Mouse (Mus musculus) adrenal gland, postnatal 10 days (tissue): Measurements from ENCODE around the gene Lrr1. TPM values are rescaled to one million over a fixed set of nuclear protein-coding genes. Genes with fewer than 3 reads are reported as not detected.

Experiments used
- DNase-seq: peaks from one replicate; pipeline ENCODE4 v3.0.0; 2021; ENCODE audit warnings: mixed read lengths
- microRNA-seq: library from miRNA; unstranded; fragments of <30 nt; microRNA quantifications from one replicate; pipeline ENCODE4 v1.2.0, GENCODE M21; 2021
- total RNA-seq, 2 experiments: library from RNA; stranded (reverse); gene quantifications; 2 replicates each; pipeline ENCODE4 v1.2.3; 2021

Lrr1 gene
- total RNA-seq, 2 experiments from 2014 or later: 1.9 TPM

DNA sequence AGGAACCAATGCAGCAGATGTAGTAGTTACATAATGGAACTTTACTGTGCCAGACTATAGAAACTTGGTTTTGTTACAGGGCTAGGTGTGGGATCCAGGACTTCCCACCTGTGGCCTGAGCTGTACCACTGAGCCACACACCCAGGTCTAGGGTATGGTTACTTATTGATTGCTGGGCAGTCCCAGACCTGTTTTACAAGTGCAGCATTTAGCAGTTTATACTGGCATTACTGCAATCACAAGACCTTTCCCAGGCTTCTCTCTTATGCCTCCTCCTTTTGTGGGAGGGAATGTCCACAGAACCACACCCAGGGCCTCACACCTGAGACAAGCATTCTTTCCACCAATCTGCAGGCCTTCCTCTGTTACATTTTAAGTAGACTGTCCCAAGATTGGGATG is 30.4 kb downstream of the Lrr1 start:
- no peak for DNase-seq

DNA sequence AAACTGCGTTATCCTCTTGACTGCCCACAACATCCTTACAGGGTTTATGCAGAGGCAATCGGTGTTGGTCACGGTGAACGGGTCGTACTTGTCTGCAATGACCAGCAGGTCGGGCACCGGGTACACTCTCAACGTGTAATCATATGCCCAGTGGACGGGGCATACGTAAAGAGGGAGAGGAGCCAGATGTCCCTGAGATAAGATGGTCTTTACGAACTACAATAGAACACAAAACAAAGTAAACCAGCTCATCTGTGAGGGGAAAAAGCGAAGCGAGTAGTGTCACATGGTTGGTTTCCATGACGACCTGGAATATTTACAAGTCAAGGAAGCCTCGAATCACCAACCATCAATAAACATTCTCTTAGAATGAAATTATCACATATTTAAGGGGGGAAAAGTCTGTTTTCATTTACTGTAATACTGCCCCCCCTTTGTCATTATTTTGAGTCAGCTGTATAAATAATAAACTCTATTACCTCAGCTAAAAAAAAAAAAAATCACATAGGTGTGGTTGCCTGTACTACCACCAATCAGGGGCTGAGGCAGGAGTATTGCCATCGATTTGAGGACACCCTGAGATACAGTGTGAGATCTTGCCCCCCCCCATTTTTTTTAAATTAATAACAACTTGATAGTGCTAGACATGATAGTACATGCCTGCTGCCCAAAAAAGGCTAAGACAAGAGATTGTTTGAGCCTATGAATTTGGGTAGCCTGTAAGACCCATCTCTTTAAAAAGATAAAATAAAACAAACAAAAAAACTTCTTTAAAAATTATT is 35.6 kb downstream of the Lrr1 start, which contains the start of gene Gm49384:
Gene Gm49384, minus strand, starts transcription at position 216 of the 782 bp plus-strand sequence.
- DNase-seq: no peak

DNA sequence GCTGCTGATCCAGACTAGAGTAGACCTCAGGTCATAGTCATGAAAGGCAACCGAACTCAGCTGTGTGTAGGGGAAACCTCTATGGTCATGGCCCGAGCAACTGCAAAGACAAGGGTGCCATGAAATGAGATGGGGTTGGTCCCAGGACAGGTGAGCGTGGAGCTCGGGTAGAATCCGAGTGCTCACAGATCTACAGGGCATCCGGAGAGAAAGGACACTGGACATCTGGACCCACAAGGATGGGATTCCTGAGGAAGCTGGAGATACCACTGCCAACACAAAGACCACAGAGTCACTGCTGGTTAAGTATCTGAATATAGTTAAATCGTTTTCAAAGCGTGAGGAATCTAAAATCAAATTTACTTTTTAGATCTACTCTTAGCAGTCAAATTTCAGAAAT is 38.8 kb downstream of the Lrr1 start:
- DNase-seq: no peak

DNA sequence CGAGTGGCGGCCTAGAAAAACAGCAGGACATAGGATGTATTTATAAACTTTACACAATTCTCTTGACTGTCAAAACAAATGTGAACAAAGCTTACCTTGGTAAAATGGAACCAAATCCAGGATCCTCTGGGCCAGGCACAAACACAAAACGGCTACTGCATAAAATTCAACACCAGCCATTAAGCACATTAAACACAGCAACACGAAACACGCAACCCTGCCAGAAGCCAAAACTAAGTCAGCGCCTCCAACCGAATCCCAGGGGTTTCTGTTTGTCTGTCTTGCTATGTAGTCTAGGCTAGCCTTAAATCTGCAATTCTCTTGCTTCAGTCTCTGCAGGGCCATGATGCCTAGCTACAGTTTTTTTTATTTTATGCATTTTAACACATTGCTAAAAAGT is 39.3 kb downstream of the Lrr1 start:
- no peak for DNase-seq

DNA sequence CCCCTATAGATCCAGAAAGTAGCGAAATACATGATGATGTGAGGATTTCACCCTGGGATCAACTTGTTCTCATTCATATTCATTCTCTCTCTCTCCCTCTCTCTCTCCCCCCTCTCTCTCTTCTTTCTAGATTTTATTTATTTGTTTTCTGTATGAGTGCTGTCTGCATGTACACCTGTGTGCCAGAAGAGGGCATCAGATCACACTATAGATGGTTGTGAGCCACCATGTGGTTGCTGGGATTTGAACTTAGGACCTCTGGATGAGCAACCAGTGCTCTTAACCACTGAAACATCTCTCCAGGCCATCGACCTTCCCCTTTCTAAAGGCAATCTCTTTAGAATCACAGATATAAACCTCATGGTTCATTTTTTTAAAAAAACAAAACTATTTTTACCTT is 39.9 kb downstream of the Lrr1 start:
- no peak for DNase-seq

DNA sequence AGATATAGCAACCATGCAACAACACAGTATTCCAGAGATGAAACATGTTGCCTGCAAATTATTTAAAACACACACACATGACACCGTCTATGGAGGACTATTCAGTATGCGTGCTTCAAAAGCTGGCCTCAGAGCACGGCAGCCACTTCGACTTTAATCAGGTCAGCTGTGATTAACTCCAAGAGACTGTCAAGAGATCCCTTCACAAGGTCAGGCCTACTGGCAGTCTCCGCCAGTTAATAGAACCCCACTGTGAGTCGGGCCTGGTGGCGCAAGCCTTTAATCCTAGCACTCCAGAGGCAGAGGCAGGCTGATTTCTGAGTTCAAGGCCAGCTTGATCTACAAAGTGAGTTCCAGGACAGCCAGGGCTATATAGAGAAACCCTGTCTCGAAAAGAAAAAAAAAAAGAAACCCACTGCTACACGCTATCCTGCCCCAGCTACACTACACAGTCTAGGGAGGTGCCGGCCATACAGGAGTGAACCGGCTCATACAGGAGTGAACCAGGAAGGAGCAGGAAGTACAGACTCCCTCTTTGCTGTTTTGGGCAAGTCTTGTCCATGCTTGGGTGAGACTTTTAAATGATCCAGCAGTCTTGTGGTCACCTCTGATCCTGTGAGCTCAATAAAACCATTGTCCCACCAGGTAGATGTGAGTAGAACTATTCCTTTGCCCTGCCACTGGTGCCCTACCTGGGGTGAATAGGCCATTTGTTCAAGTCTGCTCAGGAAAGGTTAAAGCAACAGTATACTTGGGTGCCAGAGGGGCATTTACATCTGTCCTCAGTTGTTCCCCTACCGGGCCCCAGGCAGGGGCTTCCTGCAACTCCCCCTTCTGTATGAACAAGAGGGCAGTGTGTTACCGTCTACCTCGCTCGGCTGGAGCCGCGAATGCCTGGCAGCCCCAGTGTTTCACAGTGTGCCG is 41.7 kb downstream of the Lrr1 start:
- DNase-seq: no peak

DNA sequence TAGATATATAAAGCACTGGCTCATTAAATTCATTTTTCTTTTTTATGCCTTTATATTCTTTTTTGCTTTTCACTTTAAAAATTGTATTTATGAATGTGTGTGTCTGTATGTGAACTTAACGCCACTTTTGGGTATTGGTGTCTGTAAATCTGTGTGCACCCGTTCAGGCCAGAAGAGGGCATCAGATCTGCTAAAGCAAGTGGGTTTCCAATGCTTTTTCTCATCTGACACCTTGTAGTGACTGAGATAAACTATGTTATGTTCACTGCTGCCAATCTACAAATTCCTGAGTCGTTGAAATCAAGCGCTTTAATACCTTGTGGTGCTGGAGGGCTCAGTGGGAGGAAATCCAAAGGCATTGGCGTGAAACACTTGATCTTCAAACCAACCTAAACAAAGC is 42.4 kb downstream of the Lrr1 start:
- no peak for DNase-seq

DNA sequence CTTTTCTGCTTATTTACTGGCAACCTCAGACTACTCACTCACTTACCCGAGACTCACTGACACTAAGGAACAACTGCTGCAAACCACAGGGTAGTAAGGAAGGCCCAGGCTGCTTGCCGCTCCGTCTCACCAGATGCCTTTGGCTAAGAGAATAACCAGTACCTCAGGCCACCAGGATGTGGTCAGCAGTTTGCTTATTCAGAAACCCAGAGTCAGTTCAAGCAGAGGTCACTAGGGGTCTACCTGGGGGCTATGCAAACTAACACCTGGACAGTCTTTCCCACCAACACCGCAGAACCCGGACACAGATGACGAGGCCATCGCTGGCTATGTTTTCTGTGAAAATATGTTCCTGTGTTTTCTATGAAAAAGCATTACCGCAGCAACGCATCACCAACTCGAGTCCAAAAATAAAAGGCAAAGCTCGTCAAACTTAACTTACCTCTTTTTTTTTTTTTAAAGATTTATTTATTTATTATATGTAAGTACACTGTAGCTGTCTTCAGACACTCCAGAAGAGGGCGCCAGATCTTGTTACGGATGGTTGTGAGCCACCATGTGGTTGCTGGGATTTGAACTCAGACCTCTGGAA is 44.7 kb downstream of the Lrr1 start:
- DNase-seq: no peak

DNA sequence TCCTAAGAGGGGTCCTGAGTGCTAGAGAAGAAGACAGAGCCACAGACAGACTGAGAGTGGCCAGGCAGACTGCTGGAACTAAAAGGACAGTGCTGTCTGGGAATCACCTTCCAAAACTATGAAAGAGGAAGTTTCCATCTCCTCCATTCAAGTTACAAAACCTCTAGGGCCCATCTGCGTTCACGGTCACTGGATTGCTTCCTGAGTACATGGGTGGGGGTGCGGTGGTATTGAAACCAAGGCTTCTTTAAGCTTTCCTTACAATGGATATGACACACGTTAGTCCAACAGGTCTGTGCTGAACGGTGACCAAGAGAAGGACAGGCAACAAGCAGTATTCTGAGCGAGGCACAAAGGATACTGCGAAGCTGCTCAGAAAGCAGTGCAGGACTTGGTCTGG is 45.8 kb downstream of the Lrr1 start:
- DNase-seq: no peak

DNA sequence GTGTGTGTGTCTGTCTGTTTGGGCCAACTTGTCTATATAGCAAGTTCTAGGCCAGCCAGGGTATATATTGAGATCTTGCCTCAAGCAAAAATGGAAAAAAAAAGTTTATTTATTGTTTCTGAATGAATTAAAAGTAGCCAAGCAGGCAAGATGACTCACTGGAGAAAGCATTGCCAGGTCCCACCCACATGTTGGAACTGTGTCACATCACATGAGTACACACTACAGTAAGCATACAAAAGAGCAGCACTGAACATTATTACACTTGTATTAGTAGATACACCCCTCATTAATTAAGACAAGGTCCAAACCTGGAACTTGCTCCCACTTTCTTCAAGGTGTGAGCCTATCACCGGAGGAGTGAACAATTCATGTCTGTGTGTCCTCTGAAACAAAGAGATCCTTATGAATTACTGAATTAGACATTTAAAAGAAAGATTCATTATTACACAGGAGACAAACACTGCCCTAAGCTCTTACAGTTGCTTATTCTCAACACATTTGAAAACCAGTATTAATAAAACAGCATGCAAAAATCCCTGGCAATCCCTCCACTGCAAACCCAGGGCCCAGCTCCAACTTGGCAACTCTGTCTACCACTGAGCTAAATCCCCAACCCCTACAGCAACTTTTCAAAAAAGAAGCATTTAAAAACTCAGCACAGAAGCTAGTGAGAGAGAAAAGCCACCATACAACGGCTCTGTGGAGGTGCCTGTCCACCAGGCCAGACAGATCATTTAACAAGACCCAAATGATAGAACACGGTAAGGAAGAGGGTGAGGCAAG is 46.6 kb downstream of the Lrr1 start:
- DNase-seq: peak; percentile 67

DNA sequence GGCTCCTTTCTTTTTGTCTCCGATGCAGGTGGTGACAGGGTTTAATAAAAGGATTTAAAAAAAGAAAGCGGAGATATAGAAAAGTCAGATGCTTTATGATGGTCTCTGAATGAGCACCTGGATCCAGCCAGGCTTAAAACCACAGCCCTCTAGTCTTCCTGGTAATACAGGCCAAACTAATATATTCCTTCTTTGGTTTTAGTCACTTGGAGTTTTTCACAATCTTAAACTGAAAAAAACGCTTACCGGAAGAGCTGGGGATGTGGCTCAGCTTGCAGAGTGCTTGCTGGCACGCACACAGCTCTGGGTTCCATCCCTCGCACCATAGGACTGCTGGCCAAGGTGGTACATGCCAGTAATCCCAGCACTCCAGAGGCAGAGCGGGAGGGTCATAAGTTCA is 48.0 kb downstream of the Lrr1 start:
- no peak for DNase-seq

DNA sequence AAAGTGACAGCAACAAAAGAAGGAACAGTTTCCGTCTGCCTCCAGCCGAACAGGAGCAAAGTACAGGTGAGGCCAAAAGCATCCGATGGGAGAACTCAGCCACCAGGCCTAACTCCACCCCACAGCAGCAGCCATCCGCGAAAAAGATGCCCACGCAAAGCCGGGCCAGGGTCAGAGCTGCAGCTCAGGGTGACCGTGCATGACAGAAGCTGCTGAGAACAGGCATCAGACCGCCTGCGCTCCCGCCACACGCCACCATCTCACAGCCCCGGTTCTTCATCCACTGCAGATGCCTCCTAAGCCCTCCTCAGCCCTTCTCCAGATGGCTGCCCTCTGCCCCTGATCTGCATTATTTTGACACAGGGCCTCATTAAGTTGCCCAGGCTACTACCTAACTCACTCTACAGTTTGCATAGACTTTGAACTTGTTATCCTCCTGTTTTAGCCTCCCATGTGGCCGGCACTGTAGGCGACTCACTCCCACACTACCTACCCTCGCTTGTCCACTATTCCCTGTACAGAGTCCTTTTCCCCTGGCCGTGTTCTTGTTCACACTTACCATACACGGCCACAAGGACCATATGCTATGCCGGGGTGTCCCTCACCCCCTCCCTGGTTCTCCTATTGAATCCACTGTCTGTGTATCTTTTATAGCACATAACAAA is 52.1 kb downstream of the Lrr1 start:
- DNase-seq: no peak

DNA sequence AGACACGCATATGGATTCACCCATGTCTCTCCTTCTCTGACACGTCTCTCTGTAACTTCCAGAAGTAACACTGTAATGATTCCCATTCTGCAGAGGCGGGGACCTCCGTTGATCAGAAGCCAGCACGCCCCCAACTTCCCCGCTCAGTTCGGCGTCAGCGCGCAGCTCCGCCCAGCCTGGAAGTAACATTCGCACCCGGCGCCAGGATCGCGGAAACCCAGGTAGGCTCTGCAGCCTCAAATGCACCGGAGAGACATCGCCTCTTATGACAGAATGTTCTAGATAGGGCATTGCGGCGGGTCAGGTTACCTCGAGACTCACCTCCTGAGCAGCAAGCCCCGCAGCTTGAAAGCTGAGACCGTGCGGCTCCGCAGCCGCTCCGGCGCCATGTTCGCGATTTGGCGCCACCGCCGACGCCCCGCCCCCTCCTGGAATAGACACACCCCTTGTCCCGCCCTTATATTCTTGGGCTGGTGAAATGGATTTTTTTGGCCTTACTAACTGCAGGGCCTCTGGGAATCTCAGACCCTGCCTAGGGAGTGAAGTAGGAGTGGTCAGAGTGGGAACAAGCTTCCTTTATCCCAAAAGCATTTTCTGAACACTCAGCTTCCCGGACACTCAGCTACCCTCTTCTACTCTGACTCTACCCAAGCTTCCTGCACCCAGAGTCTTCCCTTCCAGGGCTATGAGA is 59.3 kb downstream of the Lrr1 start, which contains the start of gene Pole2:
Gene Pole2, minus strand, starts transcription at position 420 of the 691 bp plus-strand sequence.
- DNase-seq: peak; percentile 96

Small RNAs within 50 kb of the gene (microRNA-seq; reads per million reads assigned to microRNA genes)
- gene Gm47287: not detected
- gene Gm47295: not detected

Other genes with a start within 250 kb of the Lrr1 start
- gene Rps29, start 9.6 kb upstream of the Lrr1 start, total RNA-seq: 1,000 to 10,000 TPM; 1,821 to 1,838 TPM
- 100 to 1,000 TPM; 453 to 493 TPM for gene Rpl36al, start 15.3 kb downstream of the Lrr1 start, total RNA-seq
- 10 to 100 TPM; 41.5 to 49.4 TPM for gene Mgat2, start 15.3 kb downstream of the Lrr1 start, total RNA-seq
- gene Gm49383, start 28.3 kb downstream of the Lrr1 start, total RNA-seq: 1 to 10 TPM; 5.5 to 6.0 TPM
- gene Dnaaf2, start 29.6 kb downstream of the Lrr1 start, total RNA-seq: 1 to 10 TPM; 1.7 to 2.1 TPM
- 1 to 10 TPM; 3.7 to 3.9 TPM for gene Gm49384, start 35.5 kb downstream of the Lrr1 start, total RNA-seq
- 1 to 10 TPM; 6.0 to 8.6 TPM for gene Pole2, start 59.4 kb downstream of the Lrr1 start, total RNA-seq
- 10 to 100 TPM in 1 of 2 experiments, 1 to 10 TPM in 1; 5.8 to 10.5 TPM for gene Klhdc1, start 72.4 kb downstream of the Lrr1 start, total RNA-seq
- gene Klhdc2, start 127.9 kb downstream of the Lrr1 start, total RNA-seq: 10 to 100 TPM; 67.7 to 80.8 TPM
- gene Nemf, start 188.4 kb downstream of the Lrr1 start, total RNA-seq: 10 to 100 TPM; 33.9 to 39.0 TPM
- 100 to 1,000 TPM in 1 of 2 experiments, 10 to 100 TPM in 1; 94.9 to 116 TPM for gene Arf6, start 203.3 kb downstream of the Lrr1 start, total RNA-seq
- under 1 TPM in 1 of 2 experiments, not detected in 1; 0.63 TPM for gene Gm9887, start 203.6 kb downstream of the Lrr1 start, total RNA-seq